Mouse (Mus musculus): Measurements from ENCODE around the gene Usp29. TPM values are rescaled to one million over a fixed set of nuclear protein-coding genes. Genes with fewer than 3 reads are reported as not detected.
"Not testable (repeated sequence)": the region's sequence is repeated elsewhere in the genome, so short reads cannot be mapped to it uniquely, and the experiment has no call there.

Gene Usp29
- polyA plus RNA-seq, 1 experiment from 2014 or later, result 26.1 TPM

DNA sequence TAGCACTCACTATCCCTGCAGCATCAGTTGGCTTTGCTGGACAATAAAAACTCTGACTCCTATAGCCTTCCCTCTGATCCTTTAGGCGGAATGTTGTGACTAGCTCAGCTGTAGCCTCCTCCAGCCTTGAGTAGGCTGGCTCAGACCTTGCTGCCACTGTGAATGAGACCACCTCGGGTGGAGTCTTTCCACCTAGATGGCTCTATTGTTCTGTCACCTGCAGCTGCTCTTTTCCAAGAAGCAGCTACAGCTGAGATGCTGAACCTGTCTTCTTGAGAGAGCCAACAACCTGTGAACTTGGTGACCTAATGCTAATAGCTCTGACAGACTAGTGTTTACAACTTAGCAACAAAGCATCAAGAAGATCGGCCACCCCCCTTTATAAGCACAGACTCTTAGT is 268.5 kb downstream of the Usp29 start:
- H3K9me3 ChIP-seq; H3K4me2 ChIP-seq (replicated peaks); H3K4me3 ChIP-seq; H3K27me3 ChIP-seq; H3K27ac ChIP-seq (replicated peaks); H3K9ac ChIP-seq (replicated peaks); H3K4me1 ChIP-seq; ATAC-seq (replicated peaks); H3K36me3 ChIP-seq: not testable (repeated sequence)
- 64% methylated on average over 3 of the region's 3 CpGs for WGBS

DNA sequence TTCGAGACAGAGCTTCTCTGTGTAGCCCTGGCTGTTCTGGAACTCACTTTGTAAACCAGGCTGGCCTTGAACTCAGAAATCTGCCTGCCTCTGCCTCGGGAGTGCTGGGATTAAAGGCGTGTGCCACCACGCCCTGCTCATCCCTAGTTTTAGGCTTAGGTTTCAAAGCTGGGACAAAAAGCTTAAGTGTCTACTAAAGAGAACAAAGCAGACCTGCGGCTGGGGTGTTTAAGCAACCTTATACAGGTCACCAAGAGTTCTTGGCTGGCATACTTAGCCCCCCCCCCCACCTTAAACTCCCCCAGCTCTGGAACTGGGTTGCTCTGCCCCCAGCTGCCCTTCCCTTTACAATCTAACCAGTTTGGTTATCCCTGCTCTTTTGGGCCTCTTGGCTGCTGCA is 275.1 kb downstream of the Usp29 start:
- not testable (repeated sequence) for H3K27ac ChIP-seq (replicated peaks); H3K4me2 ChIP-seq (replicated peaks); H3K36me3 ChIP-seq; H3K4me1 ChIP-seq; H3K4me3 ChIP-seq; H3K9me3 ChIP-seq; H3K9ac ChIP-seq (replicated peaks); ATAC-seq (replicated peaks); H3K27me3 ChIP-seq
- WGBS, result 81% methylated on average over 5 of the region's 5 CpGs

MicroRNAs encoded within 50 kb of the gene (microRNA counts, 519-probe panel; counts per million panel counts)
- not detected for microRNA mmu-miR-3099

Small RNAs within 50 kb of the gene (microRNA-seq; reads per million reads assigned to microRNA genes)
- gene Mir3099, result 315 reads per million, percentile 67 among the genes with 10 or more reads in this experiment

Other genes starting within 250 kb of the Usp29 start
- gene Olfr5, start 243.6 kb upstream of the Usp29 start, polyA plus RNA-seq (2015; fragmentation: Nextera tagmentation; extraction: Ambion mirVana), result not detected in 2 replicates
- gene Olfr1347, start 230.8 kb upstream of the Usp29 start, polyA plus RNA-seq (2015; fragmentation: Nextera tagmentation; extraction: Ambion mirVana), result not detected in 2 replicates
- not detected in 2 replicates for gene Olfr1348, start 221.8 kb upstream of the Usp29 start, polyA plus RNA-seq (2015; fragmentation: Nextera tagmentation; extraction: Ambion mirVana)
- gene Olfr1349, start 207.6 kb upstream of the Usp29 start, polyA plus RNA-seq (2015; fragmentation: Nextera tagmentation; extraction: Ambion mirVana), result not detected in 2 replicates
- not detected in 2 replicates for gene Olfr1350, start 165.7 kb upstream of the Usp29 start, polyA plus RNA-seq (2015; fragmentation: Nextera tagmentation; extraction: Ambion mirVana)
- gene Zim1, start 34.1 kb upstream of the Usp29 start, polyA plus RNA-seq (2015; fragmentation: Nextera tagmentation; extraction: Ambion mirVana), result 3.2 and 3.7 TPM in 2 replicates
- gene Peg3, start 147 bp upstream of the Usp29 start, polyA plus RNA-seq (2015; fragmentation: Nextera tagmentation; extraction: Ambion mirVana), result 51.1 and 58.7 TPM in 2 replicates

Measured in forebrain, embryonic 15.5 days (tissue).